Mouse (Mus musculus) megakaryocyte-erythroid progenitor cell, adult 5-6 weeks (primary cell): ENCODE results near the gene Umad1. TPM values are rescaled to one million over a fixed set of nuclear protein-coding genes. Genes with fewer than 3 reads are reported as not detected.

Experiments
- ATAC-seq: replicated peaks from 2 replicates; pipeline ENCODE4 v1.8.0; 2016; ENCODE audit warnings: mild to moderate bottlenecking, inconsistent platforms; ENCODE audit not compliant: severe bottlenecking, poor library complexity, low FRiP score, low TSS enrichment
- total RNA-seq, 2 experiments: library from RNA; stranded (forward) in 1 of 2; stranded (reverse) in 1 of 2; fragments of 200-1000, 215-1000 nt in 1 of 2; fragments of >200 nt in 1 of 2; fragmentation: Nextera tagmentation in 1 of 2; gene quantifications; 2 replicates each; pipeline ENCODE4 v1.2.3; 2014 to 2017

Umad1 gene
- total RNA-seq, 2 experiments from 2014 or later = 3.9 to 28.3 TPM

DNA sequence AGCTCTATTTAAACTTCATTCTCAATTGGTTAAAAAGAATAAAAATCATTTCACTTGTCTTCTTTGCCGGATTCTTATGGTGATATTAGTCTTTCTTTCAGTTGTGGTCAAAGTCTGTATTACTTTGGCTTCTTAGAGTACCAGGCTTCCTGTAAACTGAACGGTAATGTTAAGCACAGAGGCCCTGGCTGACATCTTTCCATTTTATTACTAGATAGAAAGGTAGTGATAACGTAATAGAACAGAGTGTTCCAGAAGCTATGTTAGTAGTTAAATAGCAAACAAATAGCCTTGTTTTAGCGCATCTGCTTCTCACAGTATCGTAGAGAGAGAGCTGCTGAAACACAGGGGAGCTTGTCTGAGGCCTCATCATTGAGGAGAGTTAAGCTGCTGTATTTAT lies 146.8 kb downstream of the Umad1 start:
- ATAC-seq = no peak

DNA sequence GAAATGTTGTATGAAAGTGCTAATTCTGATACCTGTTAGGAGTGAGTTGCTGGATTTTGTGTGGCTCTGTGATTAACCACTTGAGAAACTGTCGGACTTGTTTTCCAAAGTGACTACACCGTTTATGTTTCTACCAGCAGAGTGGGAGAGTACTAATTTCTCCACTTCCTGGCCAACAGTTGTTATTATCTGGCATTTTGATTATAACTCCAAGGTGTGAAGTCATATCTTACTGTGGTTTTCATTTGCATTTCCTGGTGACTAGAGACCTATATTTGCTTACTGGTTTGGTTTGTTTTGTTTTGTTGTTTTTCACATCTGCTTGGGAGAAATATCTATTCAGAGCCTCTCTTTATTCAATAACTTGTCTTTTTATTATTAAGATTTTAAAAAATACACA lies 149.2 kb downstream of the Umad1 start:
- ATAC-seq = no peak

DNA sequence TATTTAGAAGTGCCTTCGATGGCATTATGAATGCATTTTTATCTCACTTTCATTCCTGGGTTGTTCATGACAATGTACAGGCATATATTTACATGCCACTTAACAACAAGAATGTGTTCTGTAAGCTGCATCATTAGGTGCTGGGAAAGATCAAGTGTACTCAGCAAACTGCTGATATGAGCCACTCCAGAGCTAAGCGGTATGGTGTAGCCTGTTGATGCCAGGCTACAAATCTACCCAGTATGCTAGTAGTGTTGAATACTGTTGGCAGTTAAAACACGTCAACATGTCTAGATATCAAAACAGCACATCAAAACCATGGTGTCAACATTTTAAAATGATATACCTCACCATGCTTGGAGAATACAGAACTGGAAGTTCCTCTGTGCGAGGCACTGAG lies 150.8 kb downstream of the Umad1 start:
- ATAC-seq = no peak

DNA sequence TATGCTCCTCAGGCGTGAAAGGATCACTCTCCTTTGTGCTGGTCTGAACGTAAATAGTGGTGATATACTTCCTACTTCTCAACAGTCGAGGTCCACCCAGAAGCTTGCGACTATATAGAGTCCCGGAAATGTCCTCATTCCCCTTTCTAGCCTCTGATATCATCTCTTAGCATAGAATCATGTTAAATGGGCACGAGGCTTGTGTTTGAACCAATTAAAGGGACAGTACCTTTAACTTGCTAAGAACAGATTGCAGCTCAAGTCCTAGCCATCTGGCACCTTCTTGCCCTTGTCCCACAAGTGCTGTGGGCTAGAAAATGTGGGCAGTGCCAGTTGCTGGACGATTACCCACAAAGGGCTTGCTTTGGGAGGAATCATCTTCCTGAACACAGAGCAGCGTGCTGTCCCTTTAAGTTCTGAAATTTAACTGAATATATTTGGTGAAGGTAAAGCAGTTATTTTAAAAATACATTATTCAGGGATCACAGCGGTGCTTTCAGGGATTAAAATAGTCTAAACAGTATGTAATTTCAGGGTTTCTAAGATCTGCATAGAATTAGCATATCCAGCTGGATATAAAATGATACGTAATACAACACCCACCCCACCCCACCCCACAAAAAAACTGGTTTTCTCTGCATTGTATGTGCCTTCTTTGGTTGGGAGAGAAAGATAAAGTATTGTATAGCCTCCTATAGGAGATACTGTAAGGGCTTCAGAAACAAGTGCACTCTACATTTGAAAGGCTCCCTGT lies 153.9 kb downstream of the Umad1 start:
- no peak for ATAC-seq

DNA sequence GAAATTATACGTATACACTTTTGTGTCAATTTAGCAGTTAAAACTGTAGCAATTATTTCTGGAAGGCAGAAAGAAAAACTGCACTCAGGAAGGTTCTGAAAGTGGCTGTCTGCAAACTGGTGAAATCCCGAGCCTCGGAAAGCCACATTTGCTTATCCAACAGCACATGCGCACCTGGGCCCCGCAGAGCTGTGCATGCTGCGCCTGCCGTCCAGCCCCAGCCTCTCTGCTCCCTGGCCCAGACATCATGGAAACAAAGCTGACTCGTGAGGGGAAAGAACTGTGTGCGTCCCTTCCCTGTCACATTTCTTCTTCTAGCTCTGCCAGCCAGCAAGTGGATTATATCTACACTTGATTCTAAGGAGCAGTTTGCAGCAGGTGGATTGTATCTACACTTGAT lies 154.9 kb downstream of the Umad1 start:
- no peak for ATAC-seq

GRCm38 (mm10) chr6:8415823-8416222 lies 156.7 kb downstream of the Umad1 start:
- no peak for ATAC-seq

- no peak for ATAC-seq
Measured at GRCm38 (mm10) chr6:8416802-8417569, 157.9 kb downstream of the Umad1 start.

DNA sequence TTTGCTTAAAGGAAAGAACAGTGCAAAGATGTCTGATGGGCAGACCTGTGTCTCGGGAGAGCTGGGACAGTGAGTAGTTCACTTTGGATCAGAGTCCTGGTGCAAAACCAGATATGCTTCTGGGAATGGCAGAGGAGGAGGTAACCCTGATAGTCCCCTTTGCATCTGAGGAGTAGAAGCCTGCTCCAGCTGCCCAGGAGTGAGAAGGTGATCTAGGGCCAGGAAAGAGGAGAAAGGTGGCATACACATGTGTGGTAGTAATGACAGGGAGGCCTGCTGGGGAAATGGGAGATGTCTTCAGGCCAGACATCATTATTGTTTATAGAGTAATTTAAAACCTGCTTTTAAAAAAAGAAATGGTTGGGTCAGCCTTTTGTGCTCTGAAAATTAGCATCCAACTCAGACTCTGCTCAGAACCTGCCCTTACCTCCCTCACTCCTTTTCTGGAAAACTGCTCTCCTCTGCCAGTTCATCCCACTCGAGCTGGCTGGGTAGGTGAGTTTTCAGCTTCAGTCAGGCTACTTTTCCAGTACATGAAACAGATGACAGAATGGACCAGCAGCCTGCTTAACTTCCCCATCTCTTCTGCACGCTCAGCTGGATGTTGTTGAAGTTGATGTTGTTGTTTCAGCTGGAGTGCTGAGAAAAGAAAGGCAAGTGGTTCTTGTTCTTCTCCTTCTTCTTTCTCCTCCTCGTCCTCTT lies 160.5 kb downstream of the Umad1 start:
- no peak for ATAC-seq

- ATAC-seq = no peak
Measured at GRCm38 (mm10) chr6:8420187-8420503, 161.1 kb downstream of the Umad1 start.

- ATAC-seq = no peak
Measured at GRCm38 (mm10) chr6:8421421-8421820, 162.3 kb downstream of the Umad1 start.

GRCm38 (mm10) chr6:8421959-8422581 lies 163.0 kb downstream of the Umad1 start:
- no peak for ATAC-seq

DNA sequence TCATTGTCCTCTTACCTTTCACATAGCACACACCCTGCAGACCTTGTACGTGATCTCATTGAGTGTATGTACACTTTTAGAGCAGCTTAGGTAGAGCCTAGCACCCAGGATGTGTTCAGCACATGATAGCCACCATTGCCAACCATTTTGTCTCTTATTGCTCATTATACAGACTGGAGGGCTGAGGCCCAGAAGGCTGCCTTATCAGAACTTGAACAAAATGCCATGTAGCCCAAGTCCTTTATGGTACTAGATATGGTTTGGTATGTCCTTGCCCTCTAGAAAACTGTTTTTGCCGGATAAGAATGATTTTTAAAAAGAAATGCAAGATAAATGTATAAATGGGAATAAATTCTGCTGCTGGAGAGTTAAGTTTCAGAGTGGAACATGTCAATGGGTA lies 164.1 kb downstream of the Umad1 start:
- ATAC-seq = peak; percentile 58

- ATAC-seq = no peak
Measured at GRCm38 (mm10) chr6:8427692-8428091, 168.6 kb downstream of the Umad1 start.

GRCm38 (mm10) chr6:8430610-8431234 lies 171.6 kb downstream of the Umad1 start:
- ATAC-seq = no peak

GRCm38 (mm10) chr6:8433179-8433578 lies 174.1 kb downstream of the Umad1 start:
- ATAC-seq = no peak

DNA sequence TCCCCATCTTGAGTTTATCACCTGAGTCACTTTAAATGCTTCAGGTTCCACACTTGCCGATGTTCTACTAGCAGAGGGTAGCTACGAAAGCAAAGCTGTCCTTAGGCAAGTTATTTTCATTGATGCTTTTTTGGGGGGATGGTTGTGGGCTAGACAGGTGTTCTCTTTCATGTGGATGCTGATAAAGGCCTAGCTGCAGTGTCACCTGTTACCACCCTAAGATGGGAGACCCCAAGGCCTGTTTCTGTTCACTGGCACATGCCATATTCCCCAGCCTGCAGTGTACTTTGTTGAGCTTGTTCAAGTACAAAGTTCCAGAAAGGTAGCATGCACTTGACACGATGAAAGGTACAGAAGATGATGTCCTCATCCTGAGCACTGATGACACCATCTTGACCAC lies 178.8 kb downstream of the Umad1 start:
- no peak for ATAC-seq

- ATAC-seq = no peak
Measured at GRCm38 (mm10) chr6:8441814-8442213, 182.7 kb downstream of the Umad1 start.

- ATAC-seq = no peak
Measured at GRCm38 (mm10) chr6:8446786-8447185, 187.7 kb downstream of the Umad1 start.

GRCm38 (mm10) chr6:8455599-8455998 lies 196.5 kb downstream of the Umad1 start:
- no peak for ATAC-seq

DNA sequence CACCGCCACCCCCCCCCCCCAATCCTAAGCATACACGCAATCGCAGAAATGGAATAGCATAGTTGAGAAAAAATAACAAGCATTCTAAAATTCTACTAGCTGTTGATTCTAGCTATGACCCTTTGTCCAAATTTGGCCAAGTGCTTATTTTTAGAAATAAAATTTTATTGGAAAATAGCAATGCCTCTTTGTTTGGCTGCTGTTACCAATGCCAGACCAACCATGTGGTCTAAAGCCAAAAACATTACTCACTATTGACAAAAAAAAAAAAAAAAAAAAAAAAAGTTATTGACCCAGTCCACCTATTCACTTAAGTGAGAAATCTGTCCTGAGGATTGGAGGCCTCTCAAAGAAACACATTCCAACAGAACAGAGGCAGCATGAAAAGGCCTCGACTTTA lies 199.5 kb downstream of the Umad1 start:
- ATAC-seq = no peak
